Mouse (Mus musculus) cerebellum, postnatal 4 days (tissue): ENCODE results near the gene Dclre1c.
"Not testable (repeated sequence)": the region's sequence is repeated elsewhere in the genome, so short reads cannot be mapped to it uniquely, and the experiment has no call there.

Experiments used
- DNase-seq, 2 experiments: peaks; one replicate each; pipeline ENCODE4 v3.0.0; 2022; ENCODE audit warnings: low spot score in 2 of 2, mixed read lengths in 1 of 2

The Dclre1c gene

GRCm38 (mm10) chr2:3423841-3424578, at the start of gene Dclre1c:
TSS of gene Dclre1c (plus strand) at chr2:3424131.
- peak; percentile 71 to 79 for DNase-seq

- DNase-seq = no peak
Measured at GRCm38 (mm10) chr2:3387105-3387860, 36.6 kb upstream of the Dclre1c start.

GRCm38 (mm10) chr2:3391945-3392344, 32.0 kb upstream of the Dclre1c start:
- no peak for DNase-seq

- DNase-seq = not testable (repeated sequence)
Measured at GRCm38 (mm10) chr2:3397110-3397509, 26.8 kb upstream of the Dclre1c start, which contains the start of gene Olah. TSS of gene Olah (minus strand) at chr2:3397210.

GRCm38 (mm10) chr2:3405981-3406380, 17.9 kb upstream of the Dclre1c start:
- DNase-seq = no peak

GRCm38 (mm10) chr2:3407756-3408155, 16.2 kb upstream of the Dclre1c start:
- no peak for DNase-seq

GRCm38 (mm10) chr2:3414241-3414640, 9.7 kb upstream of the Dclre1c start:
- peak; percentile 37 to 71 for DNase-seq

- no peak for DNase-seq
Measured at GRCm38 (mm10) chr2:3415676-3416075, 8.3 kb upstream of the Dclre1c start.

GRCm38 (mm10) chr2:3418883-3419431, 5.0 kb upstream of the Dclre1c start:
- DNase-seq = peak; percentile 86 to 94

GRCm38 (mm10) chr2:3420157-3420556, 3.8 kb upstream of the Dclre1c start:
- DNase-seq = no peak

GRCm38 (mm10) chr2:3422548-3422947, 1.4 kb upstream of the Dclre1c start, which contains the start of gene Meig1:
TSS of gene Meig1 (minus strand) at chr2:3422648.
- DNase-seq = no peak

GRCm38 (mm10) chr2:3424579-3424910, 614 bp downstream of the Dclre1c start:
- no peak for DNase-seq

GRCm38 (mm10) chr2:3430956-3431355, 7.0 kb downstream of the Dclre1c start:
- DNase-seq = no peak

GRCm38 (mm10) chr2:3435369-3436061, 11.6 kb downstream of the Dclre1c start:
- no peak for DNase-seq

GRCm38 (mm10) chr2:3437956-3438355, 14.0 kb downstream of the Dclre1c start:
- DNase-seq = no peak

GRCm38 (mm10) chr2:3444206-3444605, 20.3 kb downstream of the Dclre1c start:
- DNase-seq = peak in 1 of 2 experiments; percentile 16

GRCm38 (mm10) chr2:3445984-3446383, 22.1 kb downstream of the Dclre1c start:
- no peak for DNase-seq

GRCm38 (mm10) chr2:3449431-3449830, 25.5 kb downstream of the Dclre1c start:
- DNase-seq = no peak

GRCm38 (mm10) chr2:3453096-3453495, 29.2 kb downstream of the Dclre1c start:
- DNase-seq = no peak

GRCm38 (mm10) chr2:3456590-3456989, 32.7 kb downstream of the Dclre1c start:
- no peak for DNase-seq

- DNase-seq = no peak
Measured at GRCm38 (mm10) chr2:3473891-3474290, 50.0 kb downstream of the Dclre1c start.

GRCm38 (mm10) chr2:3474361-3474805, 50.5 kb downstream of the Dclre1c start:
- peak; percentile 31 to 65 for DNase-seq
